Mouse (Mus musculus) lung, adult 2 months (tissue): ENCODE data around the gene Supt3.

Source experiments
- CTCF ChIP-seq: fragments of 200-500 bp; IDR thresholded peaks from 2 replicates; pipeline ENCODE4 v1.5.1; 2011; ENCODE audit warnings: mild to moderate bottlenecking, low read length, control low read depth; ENCODE audit not compliant: insufficient read depth
- POLR2A ChIP-seq: fragments of 200-500 bp; IDR thresholded peaks from 2 replicates; pipeline ENCODE4 v1.6.1; 2011; ENCODE audit warnings: low read depth, mild to moderate bottlenecking, control low read depth, low read length, borderline replicate concordance; ENCODE audit errors: extremely low read depth

GRCm38 (mm10) chr17:45087022-45087421 lies 310.1 kb downstream of the Supt3 start:
- no peak for TF ChIP-seq CTCF
- no peak for TF ChIP-seq POLR2A
